Mouse (Mus musculus) cortical plate, adult 2 months (tissue): ENCODE measurements around the gene Pakap. TPM values are rescaled to one million over a fixed set of nuclear protein-coding genes. Genes with fewer than 3 reads are reported as not detected.

Experiments
- H3K27ac ChIP-seq: fragments of 200-500 bp; 2 replicates; pipeline ENCODE4 v1.5.1; 2012; ENCODE audit warnings: low read length, control low read depth, inconsistent platforms; ENCODE audit not compliant: insufficient read depth
- H3K4me1 ChIP-seq: fragments of 200-500 bp; 2 replicates; pipeline ENCODE4 v1.6.1; 2011; ENCODE audit warnings: low read length; ENCODE audit not compliant: control insufficient read depth, insufficient read depth
- H3K4me3 ChIP-seq: fragments of 200-500 bp; 2 replicates; pipeline ENCODE4 v1.5.1; 2011; ENCODE audit warnings: mild to moderate bottlenecking, low read length, control low read depth; ENCODE audit not compliant: insufficient read depth
- CTCF ChIP-seq: fragments of 200-500 bp; IDR thresholded peaks from 2 replicates; pipeline ENCODE4 v1.5.1; 2011; ENCODE audit warnings: mild to moderate bottlenecking, control low read depth, low read length; ENCODE audit not compliant: insufficient read depth; ENCODE audit errors: extremely low read depth
- POLR2A ChIP-seq: fragments of 200-500 bp; IDR thresholded peaks from 2 replicates; pipeline ENCODE4 v1.6.1; 2011; ENCODE audit warnings: mild to moderate bottlenecking, low read length, control low read depth; ENCODE audit not compliant: insufficient read depth; ENCODE audit errors: extremely low read depth
- polyA plus RNA-seq: library from polyadenylated mRNA; depleted of rRNA; stranded (reverse); fragments of >200 nt; gene quantifications from 2 replicates; pipeline ENCODE4 v1.2.3, GENCODE M21; 2012; rRNA removed

Gene Pakap
- polyA plus RNA-seq, 1 experiment, result 7.5 TPM

DNA sequence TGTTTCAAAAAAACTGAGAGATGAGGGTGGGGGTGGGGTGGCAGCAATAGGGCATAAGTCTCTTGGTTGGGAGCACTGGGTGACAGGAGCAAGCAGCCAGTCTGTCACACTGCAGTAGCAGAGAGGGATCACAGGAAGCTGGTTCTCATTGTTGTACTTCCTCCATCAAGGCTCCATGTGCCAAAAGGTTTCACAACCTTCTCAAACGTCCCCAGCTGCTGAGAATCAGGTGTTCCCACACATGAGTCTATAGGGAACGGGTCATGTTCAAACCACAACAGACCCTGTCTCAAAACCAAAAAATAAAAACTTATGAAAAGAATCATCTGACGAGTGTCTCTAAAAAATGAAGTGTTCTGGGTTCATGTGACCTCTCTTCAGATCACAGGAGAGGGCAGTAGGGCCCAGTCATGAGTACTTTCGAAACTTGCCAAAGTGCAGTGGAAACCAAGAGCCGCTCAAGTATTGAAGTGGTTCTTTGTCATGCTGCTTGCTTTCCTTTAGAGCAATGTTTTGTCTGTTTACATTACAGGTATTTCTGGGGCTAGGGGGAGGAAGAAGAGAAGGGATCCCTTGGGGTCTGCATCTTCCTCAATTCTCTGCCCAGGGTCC is 362.7 kb downstream of the Pakap start:
- H3K27ac ChIP-seq, result no peak overlapping the region
- TF ChIP-seq POLR2A, result no peak
- no peak for TF ChIP-seq CTCF
- no peaks in the 10 kb centered on the region for H3K4me1 ChIP-seq
- H3K4me3 ChIP-seq, result no peak overlapping the region

DNA sequence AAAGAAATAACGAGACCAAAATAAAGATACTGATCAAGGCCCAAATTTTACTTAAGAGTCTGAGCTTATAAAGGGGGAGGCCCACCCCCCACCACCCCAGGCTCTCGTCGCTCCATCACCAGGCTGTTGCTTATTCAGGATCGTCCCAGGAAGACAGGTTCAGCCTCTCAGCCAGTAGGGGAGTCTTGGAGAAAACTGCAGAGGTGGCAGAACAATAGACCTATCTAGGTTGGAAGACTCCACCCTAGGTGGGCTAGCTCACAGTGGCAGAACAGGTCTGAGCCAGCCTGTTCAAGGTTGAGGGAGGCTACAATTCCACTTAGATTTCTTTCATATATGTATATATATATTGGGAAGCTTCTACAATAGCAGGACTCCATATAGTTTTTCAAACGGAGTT is 366.2 kb downstream of the Pakap start:
- no peak overlapping the region for H3K27ac ChIP-seq
- H3K4me1 ChIP-seq, result no peaks in the 10 kb centered on the region
- TF ChIP-seq CTCF, result no peak
- TF ChIP-seq POLR2A, result no peak
- no peak overlapping the region for H3K4me3 ChIP-seq

DNA sequence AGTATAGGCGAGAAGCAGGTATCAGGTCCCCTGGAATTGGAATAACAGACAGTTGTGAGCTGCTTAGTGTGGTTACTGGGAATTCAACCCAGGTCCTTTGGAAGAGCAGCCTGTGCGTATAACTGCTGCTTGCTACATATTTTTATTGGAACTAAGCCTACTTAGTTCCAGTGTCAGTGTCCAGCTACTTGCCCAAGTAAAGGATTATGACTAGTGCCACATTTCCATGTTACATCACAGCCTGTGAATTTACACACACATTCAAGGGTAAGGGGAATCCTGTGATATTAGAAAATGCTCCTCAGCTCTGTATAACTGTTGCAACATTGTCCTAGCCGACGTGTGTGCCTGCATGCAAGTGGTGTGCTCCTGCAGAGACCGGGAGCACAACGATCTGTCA is 369.3 kb downstream of the Pakap start:
- no peak for TF ChIP-seq CTCF
- no peak for TF ChIP-seq POLR2A
- Histone ChIP-seq H3K27ac (no peak overlapping the region), H3K4me1 (no peaks in the 10 kb centered on the region), H3K4me3 (no peak overlapping the region)

DNA sequence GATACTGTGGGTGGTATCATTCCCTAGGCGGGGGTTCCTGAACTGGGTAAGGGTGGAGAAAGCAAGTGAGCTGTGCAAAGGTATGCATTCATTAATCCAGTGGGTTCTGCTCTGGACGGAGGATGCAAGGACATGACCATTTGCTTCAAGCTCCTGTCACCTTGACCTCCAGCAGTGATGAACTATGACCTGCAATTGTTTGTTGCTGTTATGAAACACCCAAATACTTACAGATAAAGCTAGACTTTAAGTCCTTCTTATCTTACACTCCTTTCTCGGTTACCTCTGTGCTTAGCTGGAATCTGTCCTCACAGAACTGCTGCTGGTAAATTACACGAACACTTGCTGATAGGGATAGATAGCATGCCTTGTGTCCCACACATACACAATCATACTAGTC is 372.7 kb downstream of the Pakap start:
- Histone ChIP-seq H3K4me3 (no peak overlapping the region), H3K27ac (no peak overlapping the region), H3K4me1 (no peaks in the 10 kb centered on the region)
- TF ChIP-seq POLR2A, result no peak
- no peak for TF ChIP-seq CTCF

DNA sequence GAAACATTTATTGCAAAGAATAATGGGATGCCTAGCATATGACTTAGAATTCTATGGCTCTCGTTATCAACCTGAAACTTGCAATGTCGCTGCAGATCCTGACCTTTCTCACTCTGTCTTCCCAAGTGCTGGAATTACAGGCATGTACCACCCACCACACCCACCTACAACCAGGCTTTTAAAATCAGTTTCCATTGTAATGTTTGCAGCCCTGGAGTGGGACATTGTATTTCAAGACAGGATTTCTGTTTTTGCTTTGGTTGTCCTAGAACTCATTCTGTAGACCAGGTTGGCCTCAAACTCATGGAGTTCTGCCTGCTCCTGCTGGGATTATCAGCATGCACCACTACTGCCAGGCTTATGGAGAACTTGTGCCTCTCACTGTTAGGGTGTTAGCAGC is 374.9 kb downstream of the Pakap start:
- no peak for TF ChIP-seq CTCF
- TF ChIP-seq POLR2A, result no peak
- H3K4me1 ChIP-seq, result no peaks in the 10 kb centered on the region

More for the DNA sequence above, 374.9 kb downstream of the Pakap start:
- Histone ChIP-seq H3K4me3 (no peak overlapping the region), H3K27ac (no peak overlapping the region)

Other genes with a start within 250 kb of the Pakap start
- 14.1 and 14.8 TPM in 2 replicates for gene Palm2, start 133.9 kb upstream of the Pakap start, polyA plus RNA-seq
- 20.8 and 23.0 TPM in 2 replicates for gene Akap2, start 149.5 kb downstream of the Pakap start, polyA plus RNA-seq